Mouse (Mus musculus) lung, embryonic 14.5 days (tissue): ENCODE data around the gene Cecr2. TPM values are rescaled to one million over a fixed set of nuclear protein-coding genes. Genes with fewer than 3 reads are reported as not detected.

Experiments used
- ATAC-seq: fragments of 200-750 bp; cut with Nextera tagmentation; 2 replicates; pipeline ENCODE4 v1.8.0; 2017; ENCODE audit warnings: mild to moderate bottlenecking, moderate TSS enrichment, moderate library complexity; ENCODE audit not compliant: insufficient read depth
- DNase-seq: peaks from one replicate; pipeline ENCODE4 v3.0.0-alpha.2; 2015
- H3K27ac ChIP-seq: fragments of 300-500 bp; sonication (generic); 2 replicates; pipeline ENCODE4 v1.5.1; 2014; ENCODE audit warnings: low read depth, mild to moderate bottlenecking, moderate library complexity
- H3K27me3 ChIP-seq: fragments of 300-500 bp; sonication (generic); 2 replicates; pipeline ENCODE4 v1.6.1; 2014; ENCODE audit warnings: low read length, control low read depth; ENCODE audit not compliant: insufficient read depth
- H3K36me3 ChIP-seq: fragments of 300-500 bp; sonication (generic); 2 replicates; pipeline ENCODE4 v1.6.1; 2014; ENCODE audit warnings: control low read depth; ENCODE audit not compliant: insufficient read depth
- H3K4me1 ChIP-seq: fragments of 300-500 bp; sonication (generic); 2 replicates; pipeline ENCODE4 v1.6.1; 2014; ENCODE audit warnings: antibody characterized with exemption, control low read depth; ENCODE audit not compliant: insufficient read depth
- H3K4me2 ChIP-seq: fragments of 300-500 bp; sonication (generic); 2 replicates; pipeline ENCODE4 v1.6.1; 2014; ENCODE audit warnings: mild to moderate bottlenecking
- H3K4me3 ChIP-seq: fragments of 300-500 bp; sonication (generic); 2 replicates; pipeline ENCODE4 v1.5.1; 2014; ENCODE audit warnings: low read depth, low read length
- H3K9ac ChIP-seq: fragments of 300-500 bp; sonication (generic); 2 replicates; pipeline ENCODE4 v1.6.1; 2014
- H3K9me3 ChIP-seq: fragments of 300-500 bp; sonication (generic); 2 replicates; pipeline ENCODE4 v1.6.1; 2016; ENCODE audit warnings: low read depth, low read length, control low read depth
- CTCF ChIP-seq: IDR thresholded peaks from 2 replicates; pipeline ENCODE4 v1.5.1; 2016; ENCODE audit warnings: antibody characterized with exemption, low read depth
- WGBS: fragments of 180-500 bp; shearing (Covaris S2); extraction: QIAGEN DNeasy Blood & Tissue Kit; methylation state at CpG from one replicate; pipeline ENCODE4 v1.1.7; 2014; 5-methylcytosine and 5-hydroxymethylcytosine counted together
- polyA plus RNA-seq: library from polyadenylated mRNA; unstranded; fragments of >200 nt; fragmentation: Nextera tagmentation; extraction: Ambion mirVana; gene quantifications from 2 replicates; pipeline ENCODE4 v1.2.1, GENCODE M21; 2014

Gene Cecr2
- polyA plus RNA-seq, 1 experiment from 2014 or later: 3.8 TPM

- ATAC-seq: peak; percentile 73; the same call in 1 of the 2 replicates
- Histone ChIP-seq H3K9me3 (no peaks in the 10 kb centered on the region), H3K4me1 (no peaks in the 10 kb centered on the region), H3K4me3 (no peak overlapping the region), H3K27me3 (no peaks in the 10 kb centered on the region), H3K36me3 (no peaks in the 10 kb centered on the region), H3K4me2 (no peak overlapping the region), H3K27ac (no peak overlapping the region), H3K9ac (no peak overlapping the region)
- WGBS: 61% methylated on average over 3 of the region's 3 CpGs
- peak; percentile 83 for TF ChIP-seq CTCF
- peak; percentile 78 for DNase-seq
Observed at GRCm38 (mm10) chr6:120736566-120736965, 70.4 kb downstream of the Cecr2 start.

DNA sequence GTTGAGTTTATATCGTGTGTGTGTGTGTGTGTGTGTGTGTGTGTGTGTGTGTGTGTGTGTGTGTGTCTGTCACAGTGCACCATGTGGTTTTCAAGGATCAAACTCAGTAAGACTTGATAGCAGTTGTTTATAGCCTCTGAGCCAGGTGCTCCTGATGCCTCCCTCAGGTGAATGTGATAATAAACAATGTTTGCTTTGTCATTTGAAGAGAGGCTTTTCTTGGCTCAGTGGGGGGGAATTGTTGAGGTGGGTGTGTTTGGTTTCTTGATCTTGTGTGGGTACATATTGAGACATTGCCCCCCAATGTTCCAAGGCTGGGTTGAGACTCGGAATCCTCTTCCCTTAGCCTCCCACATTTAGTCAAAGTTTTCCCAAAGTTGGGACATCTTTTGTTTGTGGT, 77.0 kb downstream of the Cecr2 start:
- no peaks in the 10 kb centered on the region for H3K27me3 ChIP-seq
- no peak for TF ChIP-seq CTCF
- H3K4me2 ChIP-seq: no peak overlapping the region
- DNase-seq (no peak), ATAC-seq (no peak)
- no peak overlapping the region for H3K4me3 ChIP-seq
- no peak overlapping the region for H3K9ac ChIP-seq
- H3K9me3 ChIP-seq: no peaks in the 10 kb centered on the region
- 72% methylated on average over 2 of the region's 2 CpGs for WGBS
- no peak overlapping the region for H3K27ac ChIP-seq
- no peaks in the 10 kb centered on the region for H3K36me3 ChIP-seq
- H3K4me1 ChIP-seq: no peaks in the 10 kb centered on the region

- no peak overlapping the region for H3K9ac ChIP-seq
- H3K4me1 ChIP-seq: no peaks in the 10 kb centered on the region
- no peak overlapping the region for H3K4me3 ChIP-seq
- no peak for TF ChIP-seq CTCF
- no peaks in the 10 kb centered on the region for H3K9me3 ChIP-seq
- H3K36me3 ChIP-seq: no peaks in the 10 kb centered on the region
- no peak for ATAC-seq
- H3K4me2 ChIP-seq: no peak overlapping the region
- H3K27me3 ChIP-seq: no peaks in the 10 kb centered on the region
- WGBS: 85% methylated on average over 7 of the region's 7 CpGs
- no peak overlapping the region for H3K27ac ChIP-seq
- DNase-seq: no peak
Observed at GRCm38 (mm10) chr6:120744266-120744665, 78.1 kb downstream of the Cecr2 start.

DNA sequence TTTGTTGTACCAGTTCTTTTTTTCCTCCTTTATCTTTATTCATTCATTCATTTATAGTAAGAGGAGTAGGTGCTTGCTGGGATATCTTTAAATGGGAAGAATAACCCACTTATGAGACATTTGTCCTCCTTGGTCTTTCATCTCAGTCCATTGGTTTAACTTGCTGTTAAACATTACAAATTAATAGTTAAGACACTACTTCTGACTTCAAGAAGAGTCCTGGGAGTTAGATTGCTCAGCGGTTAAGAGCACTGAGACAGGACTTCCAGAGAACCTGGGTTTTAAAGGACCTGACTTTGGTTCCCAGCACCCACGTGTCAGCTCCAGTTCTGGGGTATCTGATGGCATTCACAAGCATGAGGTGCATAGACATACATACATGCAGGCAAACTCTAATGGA, 80.2 kb downstream of the Cecr2 start:
- H3K27me3 ChIP-seq: no peaks in the 10 kb centered on the region
- ATAC-seq: no peak
- H3K9me3 ChIP-seq: no peaks in the 10 kb centered on the region
- no peaks in the 10 kb centered on the region for H3K36me3 ChIP-seq
- no peak overlapping the region for H3K9ac ChIP-seq
- H3K4me2 ChIP-seq: no peak overlapping the region
- H3K4me3 ChIP-seq: no peak overlapping the region
- no peaks in the 10 kb centered on the region for H3K4me1 ChIP-seq
- no peak for TF ChIP-seq CTCF
- no peak for DNase-seq
- no peak overlapping the region for H3K27ac ChIP-seq
- 73% methylated on average over 2 of the region's 2 CpGs for WGBS

- no peak for TF ChIP-seq CTCF
- H3K36me3 ChIP-seq: 0 out of 2 replicates have a peak, but pooled peaks cover 7% of the 10 kb centered on the region
- WGBS: 89% methylated on average over 2 of the region's 2 CpGs
- H3K9ac ChIP-seq: no peak overlapping the region
- DNase-seq (no peak), ATAC-seq (no peak)
- H3K27ac ChIP-seq: no peak overlapping the region
- H3K4me1 ChIP-seq: no peaks in the 10 kb centered on the region
- H3K27me3 ChIP-seq: no peaks in the 10 kb centered on the region
- no peak overlapping the region for H3K4me2 ChIP-seq
- no peak overlapping the region for H3K4me3 ChIP-seq
- H3K9me3 ChIP-seq: no peaks in the 10 kb centered on the region
Observed at GRCm38 (mm10) chr6:120761151-120761550, 95.0 kb downstream of the Cecr2 start.

DNA sequence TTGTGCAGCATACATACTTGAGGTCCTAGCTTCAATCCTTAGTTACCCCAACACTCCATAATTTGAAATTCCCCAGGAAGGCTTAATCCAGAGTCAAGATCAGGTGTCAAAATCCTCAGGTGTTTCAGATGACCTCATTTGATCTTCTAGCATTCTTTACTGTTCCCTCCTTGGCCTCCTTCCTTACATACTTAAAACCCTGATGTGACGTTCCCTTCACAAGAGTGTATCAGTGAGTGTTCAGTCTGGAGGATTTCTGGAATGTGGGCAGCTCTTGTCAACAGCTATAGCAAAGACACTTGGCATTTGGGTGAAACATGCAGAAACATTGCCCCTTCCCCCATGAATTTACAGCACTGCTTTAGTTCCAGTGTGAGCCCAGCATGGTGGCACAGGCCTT, 103.8 kb downstream of the Cecr2 start:
- TF ChIP-seq CTCF: no peak
- WGBS: 55% methylated on average over 1 of the region's 1 CpGs
- Histone ChIP-seq H3K4me3 (no peak overlapping the region), H3K4me2 (no peak overlapping the region), H3K27me3 (no peaks in the 10 kb centered on the region), H3K9ac (no peak overlapping the region), H3K36me3 (no peaks in the 10 kb centered on the region), H3K27ac (no peak overlapping the region), H3K9me3 (no peaks in the 10 kb centered on the region), H3K4me1 (no peaks in the 10 kb centered on the region)
- ATAC-seq (no peak), DNase-seq (no peak)

GRCm38 (mm10) chr6:120771366-120771765, 105.2 kb downstream of the Cecr2 start:
- WGBS: 67% methylated on average over 1 of the region's 1 CpGs
- Histone ChIP-seq H3K4me2 (no peak overlapping the region), H3K27ac (no peak overlapping the region)

DNA sequence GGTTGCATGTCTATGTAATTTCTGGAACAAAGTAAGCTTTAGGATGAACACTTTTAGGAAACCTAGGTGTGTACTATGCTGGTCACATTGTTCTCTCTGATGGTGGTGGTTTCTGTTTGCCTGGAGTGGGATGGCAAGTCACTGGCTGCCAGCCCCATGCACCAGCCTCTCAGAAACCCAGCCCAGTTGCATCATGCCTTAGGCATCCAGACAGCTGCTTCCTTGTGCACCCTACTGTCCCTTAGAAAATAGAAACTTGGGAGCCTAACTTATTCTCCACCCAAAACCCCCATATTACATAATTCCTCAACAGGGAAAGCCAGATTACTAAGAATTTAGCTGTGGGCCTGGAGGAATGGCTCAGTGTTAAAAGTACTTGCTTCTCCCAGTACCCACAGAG, 105.9 kb downstream of the Cecr2 start:
- no peak for DNase-seq
- ATAC-seq: no peak

More at GRCm38 (mm10) chr6:120771366-120771765, 105.2 kb downstream of the Cecr2 start:
- TF ChIP-seq CTCF: no peak
- Histone ChIP-seq H3K36me3 (no peaks in the 10 kb centered on the region), H3K27me3 (no peaks in the 10 kb centered on the region), H3K9ac (no peak overlapping the region), H3K9me3 (no peaks in the 10 kb centered on the region), H3K4me3 (no peak overlapping the region), H3K4me1 (no peaks in the 10 kb centered on the region)
- DNase-seq (no peak), ATAC-seq (no peak)

More for the DNA sequence above, 105.9 kb downstream of the Cecr2 start:
- H3K36me3 ChIP-seq: no peaks in the 10 kb centered on the region
- H3K9ac ChIP-seq: no peak overlapping the region
- TF ChIP-seq CTCF: no peak
- H3K4me3 ChIP-seq: no peak overlapping the region
- no peaks in the 10 kb centered on the region for H3K9me3 ChIP-seq
- no peaks in the 10 kb centered on the region for H3K27me3 ChIP-seq
- no peak overlapping the region for H3K4me2 ChIP-seq
- H3K4me1 ChIP-seq: no peaks in the 10 kb centered on the region
- no peak overlapping the region for H3K27ac ChIP-seq
